Mouse (Mus musculus) ES-E14 (cell line): ENCODE data around the gene Xrn2.

Experiments used
- CHD2 ChIP-seq: IDR thresholded peaks from 2 replicates; pipeline ENCODE4 v1.6.1; 2014; ENCODE audit warnings: mild to moderate bottlenecking, low read depth, low read length, inconsistent platforms
- MAFK ChIP-seq: IDR thresholded peaks from 2 replicates; pipeline ENCODE4 v1.6.1; 2014; ENCODE audit warnings: mild to moderate bottlenecking, low read depth, low read length, inconsistent platforms; ENCODE audit not compliant: insufficient read depth
- ZC3H11A ChIP-seq: IDR thresholded peaks from 2 replicates; pipeline ENCODE4 v1.6.1; 2012; ENCODE audit warnings: low read depth, mild to moderate bottlenecking, inconsistent platforms, low read length, borderline replicate concordance
- ZNF384 ChIP-seq: IDR thresholded peaks from 2 replicates; pipeline ENCODE4 v1.6.1; 2012; ENCODE audit warnings: low read depth, low read length, inconsistent platforms

GRCm38 (mm10) chr2:146982786-146983185 is 30.0 kb upstream of the Xrn2 start:
- TF ChIP-seq ZC3H11A: no peak
- TF ChIP-seq MAFK: no peak
- no peak for TF ChIP-seq ZNF384
- TF ChIP-seq CHD2: no peak
